Mouse (Mus musculus) stomach, postnatal 0 days (tissue): ENCODE measurements around the gene Malsu1. TPM values are rescaled to one million over a fixed set of nuclear protein-coding genes. Genes with fewer than 3 reads are reported as not detected.

ENCODE experiments used
- ATAC-seq: fragments of 200-750 bp; cut with Nextera tagmentation; 2 replicates; pipeline ENCODE4 v1.8.0; 2017; ENCODE audit not compliant: low FRiP score, low TSS enrichment
- DNase-seq: peaks from one replicate; pipeline ENCODE4 v3.0.0-alpha.2; 2016; ENCODE audit warnings: low spot score
- H3K27ac ChIP-seq: fragments of 300-500 bp; sonication (generic); replicated peaks from 2 replicates; pipeline ENCODE4 v1.5.1; 2014; ENCODE audit warnings: mild to moderate bottlenecking, control low read depth
- H3K27me3 ChIP-seq: fragments of 300-500 bp; sonication (generic); 2 replicates; pipeline ENCODE4 v1.6.1; 2014; ENCODE audit warnings: low read length; ENCODE audit not compliant: control insufficient read depth, insufficient read depth
- H3K36me3 ChIP-seq: fragments of 300-500 bp; sonication (generic); 2 replicates; pipeline ENCODE4 v1.6.1; 2014; ENCODE audit warnings: low read length, mixed read lengths; ENCODE audit not compliant: control insufficient read depth, insufficient read depth
- H3K4me1 ChIP-seq: fragments of 300-500 bp; sonication (generic); replicated peaks from 2 replicates; pipeline ENCODE4 v1.6.1; 2014; ENCODE audit warnings: antibody characterized with exemption; ENCODE audit not compliant: control insufficient read depth, insufficient read depth
- H3K4me2 ChIP-seq: fragments of 300-500 bp; sonication (generic); replicated peaks from 2 replicates; pipeline ENCODE4 v1.6.1; 2014; ENCODE audit warnings: low read depth, mild to moderate bottlenecking, control low read depth, moderate library complexity
- H3K4me3 ChIP-seq: fragments of 300-500 bp; sonication (generic); 2 replicates; pipeline ENCODE4 v1.5.1; 2014; ENCODE audit warnings: low read depth, low read length, control low read depth
- H3K9ac ChIP-seq: fragments of 300-500 bp; sonication (generic); 2 replicates; pipeline ENCODE4 v1.6.1; 2014; ENCODE audit warnings: mild to moderate bottlenecking, low read length, control low read depth, mixed read lengths
- H3K9me3 ChIP-seq: fragments of 300-500 bp; sonication (generic); 2 replicates; pipeline ENCODE4 v1.6.1; 2016; ENCODE audit warnings: low read length; ENCODE audit not compliant: control insufficient read depth
- CTCF ChIP-seq: IDR thresholded peaks from 2 replicates; pipeline ENCODE4 v1.5.1; 2016; ENCODE audit warnings: antibody characterized with exemption, low read depth, mild to moderate bottlenecking, moderate library complexity
- EP300 ChIP-seq: optimal IDR thresholded peaks from 2 replicates; pipeline ENCODE3; 2016; ENCODE audit warnings: antibody characterized with exemption
- WGBS: fragments of 180-500 bp; shearing (Covaris S2); extraction: QIAGEN DNeasy Blood & Tissue Kit; methylation state at CpG from one replicate; pipeline ENCODE4 v1.1.7; 2014; 5-methylcytosine and 5-hydroxymethylcytosine counted together
- polyA plus RNA-seq: library from polyadenylated mRNA; unstranded; fragments of >200 nt; fragmentation: Nextera tagmentation; extraction: Ambion mirVana; gene quantifications from 2 replicates; pipeline ENCODE4 v1.2.1, GENCODE M21; 2015

The Malsu1 gene
- polyA plus RNA-seq, 1 experiment from 2014 or later = 87.6 TPM

GRCm38 (mm10) chr6:49118446-49118845 is 44.9 kb downstream of the Malsu1 start:
- TF ChIP-seq EP300 (no peak), CTCF (no peak)
- no peak overlapping the region for H3K9ac ChIP-seq
- H3K4me2 ChIP-seq = no peak overlapping the region
- 66% methylated on average over 8 of the region's 8 CpGs for WGBS
- no peak for ATAC-seq
- DNase-seq = no peak
- H3K27ac ChIP-seq = no peak overlapping the region
- no peak overlapping the region for H3K4me3 ChIP-seq
- H3K9me3 ChIP-seq = no peaks in the 10 kb centered on the region
- H3K27me3 ChIP-seq = no peaks in the 10 kb centered on the region
- 0 out of 2 replicates have a peak, but pooled peaks cover 2% of the 10 kb centered on the region for H3K36me3 ChIP-seq
- no peaks in the 10 kb centered on the region for H3K4me1 ChIP-seq

DNA sequence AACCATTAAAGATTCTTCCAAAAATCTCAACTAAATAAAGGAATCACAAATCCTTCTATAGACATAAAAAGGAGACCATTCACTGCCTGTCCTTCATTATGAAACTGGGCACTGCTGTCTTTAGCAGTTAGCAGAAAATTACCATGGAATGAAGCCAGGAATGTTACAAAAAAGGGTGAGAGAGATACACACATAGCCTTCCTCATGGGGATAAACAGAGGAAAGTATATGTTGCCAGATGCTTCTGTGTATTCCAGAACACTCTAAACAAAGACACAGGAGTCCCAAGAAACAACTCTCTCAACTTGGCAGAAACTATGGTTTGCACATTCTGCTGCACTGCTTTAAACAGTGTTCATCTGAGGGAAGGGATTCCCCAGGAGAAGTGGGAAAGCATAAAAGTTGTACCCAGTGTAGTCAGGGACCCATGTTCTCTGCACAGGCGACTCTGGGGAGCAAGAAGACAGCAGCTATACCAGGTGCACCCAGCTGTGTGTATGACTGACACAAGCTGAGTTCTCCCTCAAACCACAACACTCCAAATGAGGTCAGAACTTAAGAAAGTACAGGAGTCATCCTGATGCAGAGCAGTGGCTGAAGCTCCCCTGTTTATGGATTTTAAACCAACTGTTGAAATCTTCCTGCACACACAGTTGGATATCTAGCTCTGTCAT is 46.0 kb downstream of the Malsu1 start:
- Histone ChIP-seq H3K36me3 (0 out of 2 replicates have a peak, but pooled peaks cover 2% of the 10 kb centered on the region), H3K27ac (0 out of 2 replicates have a peak overlapping the region, but pooled peaks have one; percentile 1), H3K4me2 (no peak overlapping the region), H3K27me3 (no peaks in the 10 kb centered on the region), H3K4me1 (no peaks in the 10 kb centered on the region), H3K4me3 (no peak overlapping the region), H3K9ac (no peak overlapping the region), H3K9me3 (no peaks in the 10 kb centered on the region)
- TF ChIP-seq CTCF (no peak), EP300 (no peak)
- 0 out of 2 replicates have a peak, but pooled peaks have one; percentile 21 for ATAC-seq
- 70% methylated on average over 1 of the region's 1 CpGs for WGBS
- DNase-seq = no peak

GRCm38 (mm10) chr6:49120370-49120769 is 46.8 kb downstream of the Malsu1 start:
- Histone ChIP-seq H3K27me3 (no peaks in the 10 kb centered on the region), H3K9me3 (no peaks in the 10 kb centered on the region), H3K27ac (0 out of 2 replicates have a peak overlapping the region, but pooled peaks have one; percentile 24), H3K4me1 (no peaks in the 10 kb centered on the region), H3K4me3 (no peak overlapping the region), H3K36me3 (0 out of 2 replicates have a peak, but pooled peaks cover 2% of the 10 kb centered on the region), H3K4me2 (no peak overlapping the region), H3K9ac (no peak overlapping the region)
- WGBS = 76% methylated on average over 3 of the region's 3 CpGs
- no peak for ATAC-seq
- no peak for DNase-seq
- TF ChIP-seq CTCF (no peak), EP300 (no peak)

GRCm38 (mm10) chr6:49130328-49130727 is 56.7 kb downstream of the Malsu1 start:
- H3K4me2 ChIP-seq = no peak overlapping the region

DNA sequence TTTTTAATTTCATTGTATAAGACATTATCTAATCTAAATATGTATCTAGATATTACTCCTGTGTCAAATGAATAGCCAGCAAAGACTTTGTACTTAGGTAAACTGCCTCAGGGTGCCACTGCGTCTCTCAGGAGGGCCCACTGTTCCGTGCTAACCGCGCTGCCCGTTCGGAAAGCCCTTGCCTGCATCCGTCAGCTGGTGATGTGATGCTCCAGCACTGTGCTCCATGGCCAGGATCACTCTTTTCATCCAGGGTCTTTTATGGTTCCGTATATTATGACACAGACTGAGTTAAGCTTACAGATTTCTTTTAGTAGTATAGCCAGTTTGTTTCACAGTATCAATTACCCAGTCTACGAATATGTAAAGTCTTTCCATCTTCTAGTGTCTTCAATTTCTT is 58.3 kb downstream of the Malsu1 start:
- TF ChIP-seq CTCF (no peak), EP300 (no peak)
- H3K27me3 ChIP-seq = no peaks in the 10 kb centered on the region

More at GRCm38 (mm10) chr6:49130328-49130727, 56.7 kb downstream of the Malsu1 start:
- Histone ChIP-seq H3K9me3 (no peaks in the 10 kb centered on the region), H3K9ac (no peak overlapping the region), H3K27me3 (no peaks in the 10 kb centered on the region), H3K4me1 (no peaks in the 10 kb centered on the region), H3K4me3 (no peak overlapping the region), H3K36me3 (no peaks in the 10 kb centered on the region; the same call in 1 of the 2 replicates), H3K27ac (no peak overlapping the region)
- TF ChIP-seq EP300 (no peak), CTCF (no peak)
- ATAC-seq (no peak), DNase-seq (no peak)

GRCm38 (mm10) chr6:49132352-49133090 is 58.9 kb downstream of the Malsu1 start:
- no peak for DNase-seq
- Histone ChIP-seq H3K4me1 (no peaks in the 10 kb centered on the region), H3K27ac (no peak overlapping the region), H3K4me2 (no peak overlapping the region), H3K36me3 (no peaks in the 10 kb centered on the region; the same call in 1 of the 2 replicates), H3K9me3 (no peaks in the 10 kb centered on the region), H3K4me3 (no peak overlapping the region), H3K9ac (no peak overlapping the region), H3K27me3 (no peaks in the 10 kb centered on the region)
- 70% methylated on average over 6 of the region's 6 CpGs for WGBS
- TF ChIP-seq CTCF = no peak
- TF ChIP-seq EP300 = no peak
- ATAC-seq = no peak

More for the DNA sequence above, 58.3 kb downstream of the Malsu1 start:
- no peak overlapping the region for H3K9ac ChIP-seq
- no peaks in the 10 kb centered on the region; the same call in 1 of the 2 replicates for H3K36me3 ChIP-seq
- no peaks in the 10 kb centered on the region for H3K4me1 ChIP-seq
- H3K9me3 ChIP-seq = no peaks in the 10 kb centered on the region
- ATAC-seq (no peak), DNase-seq (no peak)
- H3K27ac ChIP-seq = no peak overlapping the region
- no peak overlapping the region for H3K4me3 ChIP-seq
- no peak overlapping the region for H3K4me2 ChIP-seq
- WGBS = 78% methylated on average over 9 of the region's 9 CpGs

Other genes with a start within 250 kb of the Malsu1 start
- 131 and 134 TPM in 2 replicates for gene Tmem176a, start 232.9 kb upstream of the Malsu1 start, polyA plus RNA-seq
- 245 and 254 TPM in 2 replicates for gene Tmem176b, start 232.3 kb upstream of the Malsu1 start, polyA plus RNA-seq
- not detected in 2 replicates for gene Aoc1, start 200.9 kb upstream of the Malsu1 start, polyA plus RNA-seq
- not detected in 2 replicates for gene 1600015I10Rik, start 143.9 kb upstream of the Malsu1 start, polyA plus RNA-seq
- gene Doxl2, start 98.8 kb upstream of the Malsu1 start, polyA plus RNA-seq = not detected in 2 replicates
- not detected in 2 replicates for gene Svs1, start 86.9 kb upstream of the Malsu1 start, polyA plus RNA-seq
- 2.1 and 3.9 TPM in 2 replicates for gene Gpnmb, start 37.2 kb upstream of the Malsu1 start, polyA plus RNA-seq
- 40.7 and 43.6 TPM in 2 replicates for gene Igf2bp3, start 141.2 kb downstream of the Malsu1 start, polyA plus RNA-seq
- gene Tra2a, start 190.2 kb downstream of the Malsu1 start, polyA plus RNA-seq = 34.6 and 35.4 TPM in 2 replicates
- gene Ccdc126, start 245.5 kb downstream of the Malsu1 start, polyA plus RNA-seq = 7.4 and 8.4 TPM in 2 replicates